Mouse (Mus musculus) ES-E14 (cell line): Measurements from ENCODE around the gene Prkag2.

Source experiments
- HCFC1 ChIP-seq: IDR thresholded peaks from 2 replicates; pipeline ENCODE4 v1.6.1; 2012; ENCODE audit warnings: low read length, inconsistent platforms, borderline replicate concordance; ENCODE audit not compliant: insufficient read depth
- MAFK ChIP-seq: IDR thresholded peaks from 2 replicates; pipeline ENCODE4 v1.6.1; 2014; ENCODE audit warnings: mild to moderate bottlenecking, low read depth, low read length, inconsistent platforms; ENCODE audit not compliant: insufficient read depth

- TF ChIP-seq HCFC1 (no peak), MAFK (no peak)
These were observed 287.4 kb downstream of the Prkag2 start for GRCm38 (mm10) chr5:24813005-24813404.
